Mouse (Mus musculus) spleen, embryonic (tissue): ENCODE measurements around the gene Aco2.

Source experiments
- CTCF ChIA-PET: fragments of 350-600 bp; sonication (Branson Sonifier 250); formaldehyde crosslinking; loops from one replicate; lab custom pipeline; 2022; lab: Charles Lee

Aco2 gene

DNA sequence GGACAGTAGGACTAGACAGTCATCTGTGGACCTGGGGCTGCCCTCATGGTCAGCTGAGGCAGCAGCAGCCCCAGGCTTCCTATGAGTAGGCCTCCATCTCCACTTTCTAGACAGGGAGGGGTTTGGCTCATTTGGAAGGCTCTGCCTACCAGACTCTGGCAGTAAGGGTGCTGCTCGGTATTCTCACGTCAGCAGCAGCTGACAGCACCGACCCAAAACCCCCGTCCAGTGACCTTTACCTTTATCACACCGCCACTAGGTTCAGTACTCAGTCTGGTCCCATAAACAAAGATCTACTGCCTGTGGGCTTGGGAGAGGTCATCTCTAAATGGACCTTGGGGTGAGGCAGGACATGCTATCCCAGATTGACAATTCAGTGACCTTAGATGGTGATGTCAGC, 43.6 kb downstream of the Aco2 start:
- CTCF ChIA-PET: no interaction called here

GRCm38 (mm10) chr15:81917201-81917600, 45.1 kb downstream of the Aco2 start:
- CTCF ChIA-PET: interaction anchor here (0.6 to 1.1 kb wide), 2 partner anchors 72 to 86 kb away, joined by 4 to 5 read pairs; no protein-coding TSS in a partner anchor

DNA sequence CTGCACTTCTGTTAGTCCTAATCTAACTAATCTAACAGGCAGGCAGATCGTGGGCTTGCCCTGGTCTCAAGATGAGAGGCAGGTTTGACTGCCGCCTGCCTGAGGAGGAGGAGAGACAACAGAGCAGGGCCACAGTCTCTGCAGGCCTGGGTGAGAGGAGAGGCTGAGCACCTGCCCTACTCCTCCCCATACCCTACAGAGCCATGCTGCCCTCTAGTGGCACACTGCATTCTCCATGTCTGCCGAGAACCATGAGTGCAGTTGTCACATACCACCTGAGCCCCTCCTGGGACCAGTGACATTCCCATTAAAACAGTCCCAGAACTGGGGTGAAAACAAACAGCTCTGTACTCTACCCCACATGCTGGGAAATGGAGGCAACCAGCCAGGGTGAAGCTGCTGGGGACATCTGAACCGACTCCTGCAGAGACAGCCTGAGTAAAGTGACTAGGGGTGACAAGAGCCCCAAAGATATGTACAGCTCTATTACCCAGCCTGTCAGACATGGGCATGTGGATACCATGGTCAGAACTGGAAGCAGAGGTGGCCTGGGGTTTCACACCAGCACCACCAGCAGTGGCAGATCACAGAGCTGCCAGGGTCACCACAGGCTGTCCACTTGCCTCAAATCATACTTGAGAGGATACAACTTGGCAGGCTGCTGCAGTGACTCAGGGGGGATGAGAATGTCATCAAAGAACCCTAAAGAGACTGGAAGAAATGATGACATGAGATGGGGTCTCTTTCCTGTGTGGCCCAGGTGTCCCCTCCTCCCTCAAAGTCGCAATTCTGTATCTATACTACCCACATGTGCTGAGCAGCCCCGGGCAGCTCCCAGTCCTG, 45.7 kb downstream of the Aco2 start:
- CTCF ChIA-PET: interaction anchor here (1.0 kb wide), 1 partner anchor 87 kb away, joined by 4 read pairs; no protein-coding TSS in a partner anchor

GRCm38 (mm10) chr15:81919062-81919461, 47.0 kb downstream of the Aco2 start:
- CTCF ChIA-PET: interaction anchor here (1.0 kb wide), 1 partner anchor 88 kb away, joined by 4 read pairs; no protein-coding TSS in a partner anchor

DNA sequence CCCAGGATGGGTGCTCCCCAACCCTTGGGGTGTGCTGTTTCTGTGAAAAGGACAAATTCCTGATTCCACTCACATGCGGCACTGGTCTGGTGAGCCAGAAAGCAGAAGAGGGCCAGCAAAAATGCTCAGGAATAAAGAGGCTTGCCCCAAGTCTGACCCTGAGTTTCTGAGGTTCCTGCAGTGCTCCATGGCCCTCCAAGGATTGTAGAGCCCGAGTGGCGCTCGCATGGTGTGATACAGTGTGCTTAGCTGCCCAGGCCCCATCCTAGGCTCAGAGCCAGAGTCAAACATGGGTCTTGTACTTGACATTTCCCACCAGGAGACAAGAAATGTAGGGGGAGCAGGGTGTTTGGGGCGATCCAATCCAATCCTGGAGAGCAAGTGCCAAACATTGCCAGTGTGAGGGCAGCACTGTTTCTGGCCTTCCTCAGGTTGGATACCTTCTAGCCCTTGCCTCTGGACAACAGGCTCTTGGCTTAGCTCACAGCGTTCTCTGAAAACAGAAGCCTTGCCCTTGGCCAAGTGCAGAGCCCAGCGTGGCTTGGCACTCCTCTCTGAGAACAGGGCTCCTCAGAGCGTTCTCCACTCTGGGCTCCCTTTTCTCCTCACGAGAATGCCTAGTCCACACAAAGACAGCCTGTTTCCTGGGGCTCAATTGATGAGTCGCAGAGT, 48.6 kb downstream of the Aco2 start:
- CTCF ChIA-PET: no interaction called here

DNA sequence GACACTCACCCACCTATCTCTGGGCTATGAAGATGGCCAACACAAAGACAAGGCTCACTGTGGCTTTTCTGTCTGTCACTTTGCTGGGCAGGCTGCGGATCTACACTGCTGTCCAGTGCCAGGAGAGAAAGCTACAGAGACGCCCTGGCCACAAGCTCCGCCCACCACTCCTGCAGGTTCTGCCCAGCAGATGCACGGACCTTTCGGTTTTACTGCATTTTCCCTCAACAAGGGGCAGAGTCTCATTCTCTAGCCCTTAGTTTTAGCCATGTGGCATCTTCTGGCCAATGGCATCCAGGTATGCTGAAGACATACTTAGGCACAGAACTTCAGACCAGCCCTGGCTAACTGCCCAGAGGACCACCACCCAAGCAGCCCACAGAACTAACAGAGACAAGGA, 49.1 kb downstream of the Aco2 start:
- CTCF ChIA-PET: no interaction called here

- CTCF ChIA-PET: interaction anchor here (1.1 kb wide), 1 partner anchor 13 kb away, joined by 3 read pairs; no protein-coding TSS in a partner anchor
Observed at GRCm38 (mm10) chr15:81924933-81925332, 52.8 kb downstream of the Aco2 start.

DNA sequence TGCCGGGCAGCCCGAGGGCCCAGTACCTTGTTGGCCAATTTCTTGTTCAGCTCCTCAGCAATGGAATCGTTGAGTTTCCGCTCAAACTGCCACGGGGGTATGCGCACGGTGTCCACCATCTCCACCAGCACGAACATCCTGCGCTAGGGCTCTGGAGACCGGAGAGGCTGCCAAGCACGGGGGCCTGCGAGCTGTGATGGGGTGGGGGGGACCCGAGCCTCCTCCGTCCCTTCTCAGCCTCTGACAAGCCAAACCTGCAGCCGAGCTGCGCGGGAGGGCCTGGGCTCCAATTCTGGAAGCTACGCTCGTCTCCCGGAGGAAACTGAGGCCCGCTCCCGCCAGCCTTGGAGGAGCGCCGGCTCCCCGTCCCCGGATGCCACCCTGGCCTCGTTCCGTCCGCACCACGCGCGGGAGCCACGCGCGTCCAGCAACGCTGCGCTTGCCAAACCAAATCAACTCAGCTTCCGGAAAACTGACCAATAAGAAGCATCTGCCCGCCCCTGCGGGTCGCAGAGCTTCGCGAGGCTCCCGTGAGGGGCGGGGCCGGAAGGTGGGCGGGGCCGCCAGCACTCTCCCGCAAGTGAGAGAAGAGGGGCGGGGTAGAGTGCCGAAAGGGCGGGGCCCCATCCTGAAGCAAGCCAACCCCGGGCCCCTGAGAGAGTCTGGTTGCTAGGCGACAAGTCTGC, 53.8 kb downstream of the Aco2 start, which contains the start of gene Polr3h:
TSS of gene Polr3h (minus strand) at position 481 of the 686 bp plus-strand sequence.
- CTCF ChIA-PET: interaction anchor here (0.5 to 1.1 kb wide), 2 partner anchors 12 to 249 kb away, joined by 3 read pairs; no protein-coding TSS in a partner anchor

DNA sequence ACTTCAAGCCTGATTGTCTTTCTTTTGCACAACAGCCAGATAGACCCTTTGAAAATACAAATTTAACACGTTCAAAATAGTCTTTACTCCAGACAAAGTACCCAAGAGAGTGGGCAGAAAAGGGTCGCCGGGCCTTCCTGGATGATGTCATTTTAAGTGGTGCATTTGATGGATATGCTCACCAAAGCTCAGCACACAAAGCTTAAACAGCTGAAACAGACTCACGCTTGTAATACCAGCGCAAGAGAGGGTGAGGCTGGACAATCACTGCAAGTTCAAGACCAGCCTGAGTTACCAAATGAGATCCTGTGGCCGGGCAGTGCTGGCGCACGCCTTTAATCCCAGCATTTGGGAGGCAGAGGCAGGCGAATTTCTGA, 54.3 kb downstream of the Aco2 start:
- CTCF ChIA-PET: no interaction called here

- CTCF ChIA-PET: interaction anchor here (0.6 to 0.7 kb wide), 3 partner anchors 29 to 1909 kb away, joined by 4 to 7 read pairs (median 6); no protein-coding TSS in a partner anchor
Observed at GRCm38 (mm10) chr15:81927741-81928140, 55.6 kb downstream of the Aco2 start.

- CTCF ChIA-PET: interaction anchor here (0.7 kb wide), 2 partner anchors 29 to 1909 kb away, joined by 4 to 7 read pairs; no protein-coding TSS in a partner anchor
Observed at GRCm38 (mm10) chr15:81928277-81928676, 56.2 kb downstream of the Aco2 start.

DNA sequence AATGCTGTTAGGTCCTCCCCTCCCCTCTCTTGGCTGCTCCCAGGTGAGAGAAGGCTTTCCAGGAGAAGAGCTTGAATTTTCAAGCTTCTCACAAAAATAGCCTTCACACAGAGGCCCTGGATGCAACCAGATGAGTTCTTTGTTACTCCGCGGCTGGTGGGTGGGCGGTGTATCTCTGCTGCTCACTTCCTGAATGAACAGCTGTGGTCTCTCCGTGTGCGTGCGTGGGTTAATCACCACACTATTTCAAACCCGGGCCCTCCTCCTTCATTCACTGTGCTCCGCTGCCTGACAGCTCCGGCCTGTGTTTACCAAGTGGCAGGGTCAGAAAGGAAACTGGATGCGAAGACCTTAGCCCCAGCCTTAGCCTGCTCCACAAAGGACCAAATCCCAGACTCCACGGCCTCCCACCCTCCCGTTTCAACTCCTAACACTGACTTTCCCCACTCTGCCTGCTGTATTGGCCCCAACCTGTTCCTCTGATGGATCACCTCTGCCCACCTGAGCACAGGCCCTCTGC, 60.9 kb downstream of the Aco2 start:
- CTCF ChIA-PET: interaction anchor here (0.6 kb wide), 2 partner anchors 57 to 516 kb away, joined by 3 read pairs; no protein-coding TSS in a partner anchor

GRCm38 (mm10) chr15:81933986-81934385, 61.9 kb downstream of the Aco2 start:
- CTCF ChIA-PET: interaction anchor here (0.6 kb wide), 2 partner anchors 56 to 517 kb away, joined by 3 read pairs; no protein-coding TSS in a partner anchor

DNA sequence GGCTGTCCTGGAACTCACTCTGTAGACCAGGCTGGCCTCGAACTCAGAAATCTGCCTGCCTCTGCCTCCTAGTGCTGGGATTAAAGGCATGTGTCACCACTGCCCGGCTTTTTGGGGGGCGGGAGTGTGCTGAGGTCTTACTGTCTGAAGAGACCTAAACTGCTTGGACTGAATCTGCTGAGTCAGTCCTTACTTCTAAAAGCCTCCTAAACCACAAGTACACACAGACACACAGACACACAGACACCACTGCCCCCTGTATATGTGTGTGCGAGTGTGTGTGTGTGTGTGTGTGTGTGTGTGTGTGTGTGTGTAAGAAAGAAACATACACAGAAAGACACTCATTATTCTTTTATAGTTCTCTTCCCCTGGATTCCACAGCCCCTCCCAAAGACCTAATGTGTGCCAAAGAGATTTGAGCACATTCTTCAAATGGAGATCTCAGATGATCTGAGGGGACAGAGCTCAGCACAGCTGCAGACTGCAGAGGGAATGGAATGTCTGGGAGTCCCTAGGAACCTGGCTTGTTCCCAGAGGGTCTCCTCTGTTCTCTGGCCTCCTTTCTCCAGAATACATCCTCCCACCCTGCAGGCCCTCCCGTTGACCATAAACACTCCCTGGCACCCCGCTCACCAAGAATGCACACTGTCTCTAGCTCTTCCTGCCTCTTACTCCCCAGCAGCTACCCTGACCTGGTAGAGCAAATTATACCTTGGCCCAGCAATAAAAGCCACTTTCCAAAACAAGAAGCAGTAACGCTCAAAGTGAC, 63.9 kb downstream of the Aco2 start:
- CTCF ChIA-PET: interaction anchor here (0.7 kb wide), 1 partner anchor 1493 kb away, joined by 3 read pairs; no protein-coding TSS in a partner anchor

DNA sequence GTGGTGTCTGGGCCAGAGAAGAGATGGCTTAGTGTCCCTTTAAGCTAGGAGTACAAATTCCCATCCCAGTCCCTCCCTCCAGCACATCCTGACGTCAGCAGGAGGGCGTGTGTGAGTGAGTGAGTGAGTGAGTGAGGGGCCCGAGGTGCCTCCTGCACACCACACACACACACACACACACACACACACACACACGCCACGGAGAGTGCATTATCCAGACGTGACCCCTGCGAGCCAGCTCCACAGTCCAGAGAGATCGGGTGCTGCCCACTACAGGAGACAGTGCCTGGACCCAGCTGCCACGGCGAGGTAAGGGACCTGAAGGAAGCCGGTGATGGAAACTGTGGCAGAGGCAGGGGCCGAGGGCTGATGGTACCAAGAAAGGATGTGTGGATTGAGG, 64.6 kb downstream of the Aco2 start, which contains the start of gene Csdc2:
TSS of gene Csdc2 (plus strand) at position 81 of the 400 bp plus-strand sequence.
- CTCF ChIA-PET: interaction anchor here (0.7 kb wide), 1 partner anchor 1493 kb away, joined by 3 read pairs; no protein-coding TSS in a partner anchor

DNA sequence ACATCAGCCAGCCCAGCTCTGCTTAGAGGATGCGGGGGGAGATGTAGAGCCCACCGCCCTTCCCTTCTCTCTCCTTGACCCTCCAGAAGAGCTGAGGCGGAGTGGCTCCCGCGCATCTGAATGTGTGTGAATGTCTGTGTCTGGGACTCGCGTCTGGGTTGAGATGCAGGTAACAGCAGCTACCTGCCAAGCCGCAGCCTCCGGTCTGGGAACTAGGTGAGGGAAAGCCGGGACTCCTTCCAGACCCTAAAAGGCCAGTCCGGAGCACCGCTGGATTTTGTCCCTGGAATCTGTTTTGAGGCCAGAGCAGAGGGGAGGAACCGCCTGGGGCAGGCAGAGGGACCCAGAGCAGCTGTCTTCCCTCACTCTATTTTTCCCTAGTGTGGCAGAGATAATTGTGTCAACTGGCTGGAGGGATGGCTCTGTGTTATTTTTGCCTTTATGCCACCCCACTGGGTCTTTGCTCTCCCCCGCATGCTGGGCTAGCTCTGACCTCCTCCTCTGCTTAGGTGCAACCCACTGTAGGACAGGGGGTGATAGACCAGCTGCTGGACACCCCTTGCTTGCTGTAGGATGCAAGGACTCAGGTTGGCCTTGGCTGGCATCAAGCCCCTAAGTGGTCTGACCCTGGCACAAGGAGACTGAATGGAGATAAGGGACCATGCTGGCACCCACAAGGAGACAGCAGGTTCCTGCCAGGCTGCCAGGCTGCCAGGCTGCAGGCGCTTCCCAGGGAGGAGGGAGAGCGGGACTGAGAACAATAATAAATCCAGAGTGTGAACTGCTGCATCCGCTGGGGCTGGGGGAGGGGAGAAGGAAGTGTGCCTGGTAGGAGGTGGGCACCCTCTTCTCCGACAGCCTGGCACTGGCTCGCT, 65.2 kb downstream of the Aco2 start:
- CTCF ChIA-PET: interaction anchor here (0.6 to 1.4 kb wide), 2 partner anchors 12 to 294 kb away, joined by 3 to 4 read pairs; no protein-coding TSS in a partner anchor

- CTCF ChIA-PET: interaction anchor here (1.4 kb wide), 1 partner anchor 13 kb away, joined by 3 read pairs; no protein-coding TSS in a partner anchor
Observed at GRCm38 (mm10) chr15:81938246-81938645, 66.1 kb downstream of the Aco2 start.

DNA sequence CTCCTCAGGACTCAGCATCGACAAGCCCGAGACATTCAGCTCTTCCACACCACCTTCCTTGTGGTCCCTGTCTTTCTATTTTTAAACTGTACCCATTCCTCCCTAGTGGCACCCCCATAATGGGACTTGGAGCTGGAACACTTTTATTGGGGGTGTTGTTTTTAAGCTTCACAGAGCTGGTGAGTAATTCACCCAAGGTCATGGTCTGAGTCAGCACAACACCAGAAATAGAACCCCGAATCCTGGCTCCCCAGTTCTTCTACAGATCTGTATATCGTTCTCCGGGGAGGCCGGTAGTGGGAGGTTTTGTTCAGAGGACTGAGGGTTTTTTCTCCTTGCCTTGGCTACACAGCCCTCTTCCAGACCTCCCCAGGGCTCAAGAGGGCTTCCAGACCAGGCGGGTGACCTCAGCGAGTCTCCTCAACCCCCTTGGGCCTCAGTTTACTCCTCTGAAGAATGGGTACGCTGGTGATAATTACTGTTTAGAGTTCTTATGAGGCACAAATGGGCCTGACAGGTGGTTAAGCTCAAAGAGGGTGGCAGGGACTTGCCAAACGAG, 67.1 kb downstream of the Aco2 start:
- CTCF ChIA-PET: interaction anchor here (1.4 kb wide), 1 partner anchor 14 kb away, joined by 3 read pairs; no protein-coding TSS in a partner anchor
